Mouse (Mus musculus) hindlimb bud, embryonic 11.5 days (tissue): ENCODE data around the gene Rin1.

Experiments
- DNase-seq: peaks from one replicate; pipeline ENCODE4 v3.0.0-alpha.2; 2012; ENCODE audit warnings: low read depth, low spot score; ENCODE audit errors: extremely low spot score

Rin1 gene

DNA sequence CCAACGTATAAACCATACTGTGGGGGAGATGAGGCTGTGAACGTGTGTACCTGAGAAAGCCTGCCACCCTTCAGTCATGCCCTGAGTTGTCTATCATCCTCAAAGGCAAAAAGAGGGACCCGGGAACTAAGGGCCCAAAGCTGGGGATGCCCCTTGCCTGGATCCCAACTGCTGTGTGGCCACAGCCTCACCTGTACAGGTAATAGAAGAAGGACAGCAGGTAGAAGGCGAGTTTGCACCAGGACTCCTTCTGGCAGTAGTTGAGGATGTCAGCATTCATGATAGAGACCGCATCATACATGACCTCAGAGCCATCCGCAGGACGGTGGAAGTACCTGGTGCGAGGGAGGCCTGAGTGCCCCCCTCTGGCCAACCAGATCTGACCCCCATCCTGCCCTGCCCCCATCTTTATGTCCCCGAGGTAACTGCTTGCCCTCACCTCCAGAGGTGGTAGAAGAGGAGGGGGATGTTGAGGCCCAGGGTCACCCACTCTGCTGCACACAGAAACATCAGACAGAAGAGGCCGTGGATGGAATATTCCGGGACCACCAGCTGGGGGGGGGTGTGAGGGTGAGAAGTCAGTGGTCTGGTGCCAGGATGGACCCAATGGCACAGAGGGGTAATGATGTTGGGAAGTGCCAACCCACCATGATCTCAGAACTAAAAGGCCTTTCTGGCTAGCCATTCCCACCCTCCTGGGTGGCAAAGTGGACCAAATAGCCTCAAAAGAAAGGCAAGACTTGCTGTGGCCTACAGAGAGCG, 43.4 kb downstream of the Rin1 start:
- DNase-seq, result no peak

GRCm38 (mm10) chr19:5094243-5094632, 44.0 kb downstream of the Rin1 start:
- no peak for DNase-seq

- no peak for DNase-seq
These were observed 44.6 kb downstream of the Rin1 start for GRCm38 (mm10) chr19:5094746-5095417.

DNA sequence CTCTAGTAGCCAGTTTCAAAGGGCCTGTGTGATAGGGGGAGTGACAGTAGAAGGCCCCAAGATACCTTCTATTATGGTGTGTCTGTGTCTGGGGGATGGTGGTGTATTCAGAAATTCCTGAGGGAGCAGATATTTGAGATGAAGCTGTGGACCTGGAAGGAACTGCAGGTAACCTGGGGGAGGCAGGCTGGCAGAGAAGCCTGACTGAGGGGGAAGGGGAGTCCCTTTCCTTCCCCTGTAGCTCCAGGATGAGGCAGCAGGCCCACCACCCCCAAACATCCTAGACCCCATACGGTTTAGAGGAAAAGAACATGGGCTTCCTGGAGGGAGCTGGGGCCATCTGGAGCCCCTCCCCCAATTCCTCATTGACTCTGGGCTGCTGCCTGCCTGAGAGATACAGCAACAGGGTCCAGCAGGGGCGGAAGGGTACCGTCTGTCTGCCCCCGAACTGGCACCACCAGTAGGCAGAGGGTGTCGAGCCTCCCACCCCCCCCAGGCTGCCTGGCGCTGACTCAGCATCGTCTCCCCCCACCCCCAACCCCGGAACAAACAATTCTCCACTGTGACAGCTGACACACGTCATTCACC, 45.7 kb downstream of the Rin1 start:
- DNase-seq, result no peak

DNA sequence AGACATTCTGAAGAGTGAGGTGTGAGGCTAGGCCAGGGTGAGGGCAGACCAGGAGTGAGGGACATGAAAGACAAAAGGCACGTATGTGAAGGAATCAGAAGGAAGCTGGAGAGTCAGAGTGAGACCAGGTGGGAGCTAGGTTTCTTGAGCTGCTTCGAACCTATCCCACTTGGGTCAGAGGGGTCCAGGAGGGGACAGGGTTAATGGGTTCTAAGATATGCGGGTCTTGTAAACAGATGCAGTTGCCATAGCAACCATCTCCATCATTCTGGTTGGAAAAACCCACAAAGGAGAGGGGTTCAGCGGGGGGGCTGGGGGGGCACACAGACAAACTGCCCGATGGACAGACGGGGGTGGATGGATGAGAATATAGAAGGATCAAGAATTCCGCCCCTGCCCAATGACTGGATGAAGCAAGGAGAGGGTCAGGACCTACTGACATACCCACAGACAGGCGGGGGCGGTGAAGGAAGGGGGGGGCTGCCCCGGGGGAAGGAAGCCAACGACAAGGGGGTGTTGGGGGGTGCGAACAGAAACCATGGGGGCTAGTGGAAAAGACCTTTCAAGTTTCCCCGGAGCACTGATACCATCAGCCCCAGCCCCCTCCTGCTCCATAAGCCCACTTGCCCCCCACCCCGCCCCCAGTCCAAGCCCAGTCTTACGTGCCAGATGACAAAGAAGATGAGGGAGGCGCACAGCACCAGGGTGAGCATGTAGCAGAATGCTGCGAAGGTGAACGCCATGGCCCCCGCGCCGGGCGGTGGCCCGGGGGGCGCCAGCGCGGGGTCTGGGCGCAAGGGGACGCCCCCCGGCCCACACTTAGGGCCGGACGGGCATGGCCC, 47.5 kb downstream of the Rin1 start:
- no peak for DNase-seq

DNA sequence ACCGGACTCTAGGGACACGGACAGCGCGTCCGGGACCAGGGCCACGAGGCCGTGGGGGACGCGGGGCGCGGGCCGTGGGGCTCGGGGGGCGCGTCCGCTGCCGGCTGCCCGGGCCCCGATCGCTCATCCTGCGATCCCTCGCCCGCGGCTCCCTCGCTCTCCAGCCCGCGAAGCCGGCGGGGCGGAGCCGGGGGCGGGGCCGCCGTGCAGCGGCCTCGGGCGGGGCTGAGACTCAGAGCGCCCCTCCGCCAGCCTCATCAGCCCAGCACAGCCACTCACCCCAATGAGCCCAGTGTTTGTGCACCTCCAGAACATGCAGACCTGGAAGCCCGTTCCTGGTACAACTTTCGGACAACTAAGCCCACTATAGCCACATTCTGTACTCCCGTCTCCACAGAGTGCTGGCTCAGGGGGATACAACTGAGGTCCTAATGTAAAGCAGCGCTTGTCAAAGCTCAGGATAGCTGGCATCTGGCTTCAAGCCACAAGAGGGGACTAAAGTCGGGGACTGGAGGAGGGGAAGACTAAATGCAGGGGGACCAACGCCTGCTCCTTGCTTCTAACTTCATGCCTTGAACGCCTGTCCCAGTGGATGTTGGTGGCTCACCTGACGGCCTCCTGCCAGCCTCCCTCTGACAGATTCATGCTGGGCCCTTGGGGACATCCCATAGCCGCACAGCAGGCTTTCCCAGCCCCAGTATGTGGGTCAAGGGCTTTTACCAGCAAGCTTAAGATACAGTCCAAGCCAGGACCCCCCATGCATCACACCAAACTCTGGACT, 48.3 kb downstream of the Rin1 start, which contains the start of gene Cnih2:
TSS of gene Cnih2 (minus strand) at position 159 of the 781 bp plus-strand sequence.
- no peak for DNase-seq

DNA sequence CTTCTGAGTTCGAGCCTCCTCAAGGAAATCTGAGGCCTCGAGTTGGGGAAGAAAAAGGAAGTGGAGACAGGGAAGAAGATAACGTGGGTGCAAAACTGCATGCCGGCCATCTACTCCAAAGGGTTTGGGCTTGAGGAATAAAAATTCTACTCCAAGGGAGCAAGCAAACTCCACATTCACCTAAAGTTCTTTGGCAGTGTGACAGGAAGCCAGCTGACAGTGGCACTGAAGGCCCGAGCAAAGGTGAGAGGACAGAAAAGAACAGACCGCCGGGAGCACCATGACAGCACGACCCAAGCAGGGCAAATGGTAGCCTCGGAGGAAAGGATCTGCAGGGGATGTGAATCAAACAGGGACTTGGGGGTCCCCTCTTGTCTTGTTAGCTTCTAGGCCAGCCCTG, 55.8 kb downstream of the Rin1 start:
- no peak for DNase-seq
